Mouse (Mus musculus) heart, postnatal 0 days (tissue): ENCODE results near the gene Rsph14. TPM values are rescaled to one million over a fixed set of nuclear protein-coding genes. Genes with fewer than 3 reads are reported as not detected.

Experiments used
- ATAC-seq: fragments of 200-750 bp; cut with Nextera tagmentation; 2 replicates; pipeline ENCODE4 v1.8.0; 2017; ENCODE audit warnings: low read depth, moderate number of reproducible peaks, moderate library complexity; ENCODE audit not compliant: insufficient read depth
- DNase-seq: peaks from one replicate; pipeline ENCODE4 v3.0.0-alpha.2; 2016; ENCODE audit warnings: low spot score
- H3K27ac ChIP-seq: fragments of 300-500 bp; sonication (generic); 2 replicates; pipeline ENCODE4 v1.5.1; 2014; ENCODE audit warnings: low read depth, mild to moderate bottlenecking
- H3K27me3 ChIP-seq: fragments of 300-500 bp; sonication (generic); 2 replicates; pipeline ENCODE4 v1.6.1; 2014; ENCODE audit warnings: low read length, mixed read lengths; ENCODE audit not compliant: control insufficient read depth, insufficient read depth
- H3K36me3 ChIP-seq: fragments of 300-500 bp; sonication (generic); replicated peaks from 2 replicates; pipeline ENCODE4 v1.6.1; 2014; ENCODE audit warnings: low read length, mixed read lengths; ENCODE audit not compliant: control insufficient read depth, insufficient read depth
- H3K4me1 ChIP-seq: fragments of 300-500 bp; sonication (generic); 2 replicates; pipeline ENCODE4 v1.6.1; 2014; ENCODE audit warnings: antibody characterized with exemption; ENCODE audit not compliant: control insufficient read depth, insufficient read depth
- H3K4me2 ChIP-seq: fragments of 300-500 bp; sonication (generic); 2 replicates; pipeline ENCODE4 v1.6.1; 2014; ENCODE audit warnings: low read depth, mild to moderate bottlenecking, low read length, moderate library complexity
- H3K4me3 ChIP-seq: fragments of 300-500 bp; sonication (generic); 2 replicates; pipeline ENCODE4 v1.5.1; 2014; ENCODE audit warnings: low read depth, low read length
- H3K9ac ChIP-seq: fragments of 300-500 bp; sonication (generic); replicated peaks from 2 replicates; pipeline ENCODE4 v1.6.1; 2014; ENCODE audit warnings: low read depth, low read length, mixed read lengths
- H3K9me3 ChIP-seq: fragments of 300-500 bp; sonication (generic); replicated peaks from 2 replicates; pipeline ENCODE4 v1.6.1; 2016; ENCODE audit warnings: low read length; ENCODE audit not compliant: control insufficient read depth
- CTCF ChIP-seq: IDR thresholded peaks from 2 replicates; pipeline ENCODE4 v1.5.1; 2016; ENCODE audit warnings: antibody characterized with exemption, control low read depth, low read depth
- EP300 ChIP-seq: IDR thresholded peaks from 2 replicates; pipeline ENCODE4 v1.6.1; 2016; ENCODE audit warnings: antibody characterized with exemption, low read depth
- WGBS: fragments of 180-500 bp; shearing (Covaris S2); extraction: QIAGEN DNeasy Blood & Tissue Kit; methylation state at CpG from one replicate; pipeline ENCODE4 v1.1.7; 2014; 5-methylcytosine and 5-hydroxymethylcytosine counted together
- polyA plus RNA-seq: library from polyadenylated mRNA; unstranded; fragments of >200 nt; fragmentation: Nextera tagmentation; extraction: Ambion mirVana; gene quantifications from 2 replicates; pipeline ENCODE4 v1.2.1, GENCODE M21; 2015
- total RNA-seq: library from RNA; depleted of rRNA; stranded (reverse); fragments of >200 nt; gene quantifications from 2 replicates; pipeline ENCODE4 v1.2.3, GENCODE M21; 2014; ENCODE audit warnings: low replicate concordance

The Rsph14 gene
- total and polyA plus RNA-seq, 2 experiments from 2014 or later, result not detected

GRCm38 (mm10) chr10:75068086-75068485, 35.7 kb upstream of the Rsph14 start:
- 47% methylated on average over 2 of the region's 2 CpGs for WGBS
- no peak overlapping the region for H3K4me2 ChIP-seq
- no peak overlapping the region for H3K27ac ChIP-seq
- TF ChIP-seq CTCF (no peak), EP300 (no peak)
- peaks cover 7% of the 10 kb centered on the region; the same call in 1 of the 2 replicates for H3K4me1 ChIP-seq
- H3K4me3 ChIP-seq, result no peak overlapping the region
- ATAC-seq (no peak), DNase-seq (no peak)
- peaks cover 6% of the 10 kb centered on the region; the same call in 1 of the 2 replicates for H3K27me3 ChIP-seq
- no peak overlapping the region for H3K9ac ChIP-seq
- H3K36me3 ChIP-seq, result no peaks in the 10 kb centered on the region
- H3K9me3 ChIP-seq, result no peaks in the 10 kb centered on the region

- Histone ChIP-seq H3K4me2 (no peak overlapping the region), H3K36me3 (no peaks in the 10 kb centered on the region), H3K9me3 (no peaks in the 10 kb centered on the region), H3K4me1 (peaks cover 9% of the 10 kb centered on the region; the same call in 1 of the 2 replicates), H3K27me3 (peaks cover 10% of the 10 kb centered on the region), H3K9ac (no peak overlapping the region), H3K4me3 (no peak overlapping the region), H3K27ac (no peak overlapping the region)
- DNase-seq, result no peak
- TF ChIP-seq CTCF (no peak), EP300 (no peak)
- no peak for ATAC-seq
Observed at GRCm38 (mm10) chr10:75067446-75067845, 35.1 kb upstream of the Rsph14 start.

- ATAC-seq, result no peak
- H3K9me3 ChIP-seq, result no peaks in the 10 kb centered on the region
- H3K4me1 ChIP-seq, result peaks cover 20% of the 10 kb centered on the region
- WGBS, result 79% methylated on average over 6 of the region's 6 CpGs
- no peak for DNase-seq
- no peak overlapping the region for H3K4me2 ChIP-seq
- H3K36me3 ChIP-seq, result no peaks in the 10 kb centered on the region
- H3K9ac ChIP-seq, result no peak overlapping the region
- peaks cover 21% of the 10 kb centered on the region for H3K27me3 ChIP-seq
- TF ChIP-seq EP300 (no peak), CTCF (no peak)
- H3K27ac ChIP-seq, result no peak overlapping the region
- H3K4me3 ChIP-seq, result no peak overlapping the region
Observed at GRCm38 (mm10) chr10:75065691-75066090, 33.3 kb upstream of the Rsph14 start.

GRCm38 (mm10) chr10:75063301-75063965, 31.0 kb upstream of the Rsph14 start:
- no peak for ATAC-seq
- Histone ChIP-seq H3K9ac (no peak overlapping the region), H3K27me3 (peaks cover 22% of the 10 kb centered on the region), H3K36me3 (no peaks in the 10 kb centered on the region), H3K4me3 (no peak overlapping the region), H3K4me1 (peaks cover 27% of the 10 kb centered on the region), H3K4me2 (peak overlapping the region; percentile 27), H3K27ac (no peak overlapping the region), H3K9me3 (no peaks in the 10 kb centered on the region)
- 27% methylated on average over 12 of the region's 12 CpGs for WGBS
- DNase-seq, result peak; percentile 12
- TF ChIP-seq CTCF (no peak), EP300 (no peak)

GRCm38 (mm10) chr10:75062621-75063020, 30.2 kb upstream of the Rsph14 start:
- DNase-seq (no peak), ATAC-seq (no peak)
- peak overlapping the region; percentile 97 for H3K4me2 ChIP-seq
- peaks cover 27% of the 10 kb centered on the region for H3K4me1 ChIP-seq
- WGBS, result 59% methylated on average over 6 of the region's 6 CpGs
- TF ChIP-seq EP300, result no peak
- TF ChIP-seq CTCF, result no peak
- no peaks in the 10 kb centered on the region for H3K36me3 ChIP-seq
- H3K4me3 ChIP-seq, result peak overlapping the region; percentile 87; the same call in 1 of the 2 replicates
- peaks cover 30% of the 10 kb centered on the region for H3K27me3 ChIP-seq
- H3K27ac ChIP-seq, result no peak overlapping the region
- H3K9ac ChIP-seq, result no peak overlapping the region
- H3K9me3 ChIP-seq, result no peaks in the 10 kb centered on the region

GRCm38 (mm10) chr10:75062189-75062561, 29.8 kb upstream of the Rsph14 start:
- ATAC-seq, result no peak
- H3K4me2 ChIP-seq, result peak overlapping the region; percentile 97
- TF ChIP-seq EP300 (no peak), CTCF (no peak)
- no peaks in the 10 kb centered on the region for H3K36me3 ChIP-seq
- peaks cover 27% of the 10 kb centered on the region for H3K4me1 ChIP-seq
- H3K27me3 ChIP-seq, result peaks cover 34% of the 10 kb centered on the region
- 25% methylated on average over 6 of the region's 6 CpGs for WGBS
- no peak overlapping the region for H3K27ac ChIP-seq
- H3K9me3 ChIP-seq, result no peaks in the 10 kb centered on the region
- peak; percentile 11 for DNase-seq
- peak overlapping the region; percentile 87 for H3K4me3 ChIP-seq
- H3K9ac ChIP-seq, result no peak overlapping the region
